Mouse (Mus musculus): ENCODE data around the gene Kit. TPM values are rescaled to one million over a fixed set of nuclear protein-coding genes. Genes with fewer than 3 reads are reported as not detected.

Gene Kit
- polyA plus RNA-seq (2012; ENCODE audit: insufficient read depth, low replicate concordance) = 0.41 and 1.5 TPM in 2 replicates

DNA sequence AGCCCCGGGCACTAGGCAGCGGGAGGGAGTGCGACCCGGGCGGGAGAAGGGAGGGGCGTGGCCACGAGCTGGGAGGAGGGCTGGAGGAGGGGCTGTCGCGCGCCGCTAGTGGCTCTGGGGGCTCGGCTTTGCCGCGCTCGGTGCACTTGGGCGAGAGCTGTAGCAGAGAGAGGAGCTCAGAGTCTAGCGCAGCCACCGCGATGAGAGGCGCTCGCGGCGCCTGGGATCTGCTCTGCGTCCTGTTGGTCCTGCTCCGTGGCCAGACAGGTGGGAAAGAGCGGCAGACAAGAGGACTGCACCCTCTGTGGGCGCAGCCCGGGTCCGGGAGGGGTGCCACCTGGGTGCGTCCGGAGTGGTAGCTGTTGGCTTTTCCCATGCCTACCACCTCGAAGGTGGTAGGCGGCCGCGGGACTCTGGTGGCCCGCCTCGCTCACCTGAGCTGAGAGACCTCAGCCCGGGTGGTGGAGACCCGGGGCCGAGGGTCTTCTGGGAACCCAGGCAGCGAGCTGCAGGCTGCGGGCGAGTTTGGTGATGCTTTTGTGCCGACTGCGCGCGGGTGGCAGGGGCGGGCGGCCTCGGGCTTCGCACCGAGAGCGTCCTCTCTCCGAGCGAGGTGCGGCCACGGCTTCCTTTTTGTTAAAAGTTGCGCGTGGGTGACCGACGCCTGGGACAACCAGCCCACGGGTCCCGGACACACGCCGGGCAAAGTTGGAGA lies at the start of gene Kit:
TSS of gene Kit (plus strand) at position 65 of the 715 bp plus-strand sequence.
- Histone ChIP-seq H3K27me3 (replicated peaks) (peaks cover 78% of the 10 kb centered on the region), H3K9me3 (no peaks in the 10 kb centered on the region), H3K36me3 (replicated peaks; ENCODE audit: low read length) (no peaks in the 10 kb centered on the region), H3K4me3 (replicated peaks) (peak within 1 kb of the TSS; percentile 93), H3K4me1 (peaks cover 59% of the 10 kb centered on the region)
- TF ChIP-seq GATA1 (IDR thresholded peaks at IDR 0.05; ENCODE audit: borderline replicate concordance, low read length) (no peak), FLI1 (IDR thresholded peaks at IDR 0.05; ENCODE audit: low read length) (no peak)

- H3K4me3 ChIP-seq (replicated peaks) = peak overlapping the region; percentile 18
- no peaks in the 10 kb centered on the region for H3K36me3 ChIP-seq (replicated peaks; ENCODE audit: low read length)
- H3K27me3 ChIP-seq (replicated peaks) = peaks cover 6% of the 10 kb centered on the region
- TF ChIP-seq GATA1 (IDR thresholded peaks at IDR 0.05; ENCODE audit: borderline replicate concordance, low read length) (no peak), FLI1 (IDR thresholded peaks at IDR 0.05; ENCODE audit: low read length) (no peak)
- H3K4me1 ChIP-seq = peaks cover 12% of the 10 kb centered on the region
- peaks cover under 1% of the 10 kb centered on the region; the same call in 1 of the 2 replicates for H3K9me3 ChIP-seq
Observed at GRCm38 (mm10) chr5:75536156-75536555, 38.6 kb upstream of the Kit start.

DNA sequence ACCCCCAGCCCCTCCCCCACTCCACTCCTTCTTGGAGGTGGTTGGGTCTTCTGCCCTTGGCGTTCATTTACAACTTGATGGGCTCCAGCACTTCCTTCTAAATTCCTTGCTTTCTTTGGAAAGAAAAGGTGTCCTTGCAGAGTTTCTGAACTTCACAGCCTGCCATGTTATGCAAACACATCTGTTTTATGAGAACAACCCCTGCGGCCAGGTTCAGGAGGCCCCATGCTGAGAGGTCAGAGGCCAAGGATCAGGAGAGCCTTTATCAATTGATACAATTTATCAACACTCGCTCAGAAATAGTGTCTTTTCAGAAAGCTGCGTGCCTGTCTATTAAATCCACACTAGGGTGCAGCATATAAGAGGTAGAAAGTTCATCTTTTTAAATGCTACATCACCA lies 37.0 kb upstream of the Kit start:
- TF ChIP-seq FLI1 (IDR thresholded peaks at IDR 0.05; ENCODE audit: low read length) (no peak), GATA1 (IDR thresholded peaks at IDR 0.05; ENCODE audit: borderline replicate concordance, low read length) (no peak)
- H3K9me3 ChIP-seq = no peaks in the 10 kb centered on the region
- peaks cover 12% of the 10 kb centered on the region for H3K4me1 ChIP-seq
- H3K36me3 ChIP-seq (replicated peaks; ENCODE audit: low read length) = no peaks in the 10 kb centered on the region
- no peak overlapping the region for H3K4me3 ChIP-seq (replicated peaks)
- peaks cover 8% of the 10 kb centered on the region for H3K27me3 ChIP-seq (replicated peaks)

DNA sequence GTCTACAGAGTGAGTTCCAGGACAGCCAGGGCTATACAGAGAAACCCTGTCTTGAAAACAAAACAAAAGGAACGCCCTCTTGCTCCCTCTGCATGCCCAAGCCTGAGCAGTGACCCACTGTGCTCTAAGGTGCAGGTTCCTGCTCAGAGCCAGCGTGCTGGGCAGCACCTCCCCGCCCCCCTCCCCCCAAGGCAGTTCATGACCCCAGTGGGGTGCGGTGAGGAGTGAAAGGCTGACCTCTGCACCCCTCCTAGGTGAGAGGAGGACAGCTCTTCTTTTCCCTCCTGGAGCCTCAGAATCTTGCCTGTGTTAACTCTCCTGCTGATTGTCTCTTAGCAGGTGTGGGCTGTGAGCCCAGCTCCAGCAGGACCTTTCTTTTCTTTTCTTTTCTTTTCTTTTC lies 36.3 kb upstream of the Kit start:
- Histone ChIP-seq H3K27me3 (replicated peaks) (peaks cover 8% of the 10 kb centered on the region), H3K4me1 (peaks cover 12% of the 10 kb centered on the region), H3K36me3 (replicated peaks; ENCODE audit: low read length) (no peaks in the 10 kb centered on the region), H3K4me3 (replicated peaks) (no peak overlapping the region), H3K9me3 (no peaks in the 10 kb centered on the region)
- TF ChIP-seq GATA1 (IDR thresholded peaks at IDR 0.05; ENCODE audit: borderline replicate concordance, low read length) (no peak), FLI1 (IDR thresholded peaks at IDR 0.05; ENCODE audit: low read length) (no peak)

GRCm38 (mm10) chr5:75539098-75539497 lies 35.6 kb upstream of the Kit start:
- H3K4me1 ChIP-seq = peaks cover 12% of the 10 kb centered on the region
- H3K27me3 ChIP-seq (replicated peaks) = peaks cover 8% of the 10 kb centered on the region
- no peak for TF ChIP-seq FLI1 (IDR thresholded peaks at IDR 0.05; ENCODE audit: low read length)
- TF ChIP-seq GATA1 (IDR thresholded peaks at IDR 0.05; ENCODE audit: borderline replicate concordance, low read length) = no peak
- H3K9me3 ChIP-seq = no peaks in the 10 kb centered on the region
- no peak overlapping the region for H3K4me3 ChIP-seq (replicated peaks)
- no peaks in the 10 kb centered on the region for H3K36me3 ChIP-seq (replicated peaks; ENCODE audit: low read length)

DNA sequence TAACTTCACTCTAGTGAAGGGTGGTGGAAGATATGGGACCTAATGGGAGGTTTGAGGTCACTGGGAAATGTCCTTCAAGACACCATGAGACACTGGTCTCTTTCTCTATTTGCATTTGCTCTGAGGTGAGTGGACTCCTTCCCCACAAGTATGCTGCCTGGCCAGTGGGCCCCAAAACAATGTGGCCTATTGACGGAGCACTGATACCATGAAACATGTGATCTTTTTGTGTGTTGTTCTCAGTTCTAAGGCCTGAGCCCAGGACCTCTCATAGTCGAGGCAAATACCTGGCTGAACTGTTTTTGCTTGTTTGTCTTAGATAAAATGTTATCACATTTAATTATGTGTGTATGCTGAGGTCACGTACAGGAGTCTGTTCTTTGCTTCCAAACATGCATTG lies 31.0 kb upstream of the Kit start:
- H3K4me3 ChIP-seq (replicated peaks) = no peak overlapping the region
- H3K9me3 ChIP-seq = no peaks in the 10 kb centered on the region
- TF ChIP-seq FLI1 (IDR thresholded peaks at IDR 0.05; ENCODE audit: low read length) (no peak), GATA1 (IDR thresholded peaks at IDR 0.05; ENCODE audit: borderline replicate concordance, low read length) (no peak)
- H3K4me1 ChIP-seq = no peaks in the 10 kb centered on the region
- H3K36me3 ChIP-seq (replicated peaks; ENCODE audit: low read length) = no peaks in the 10 kb centered on the region
- H3K27me3 ChIP-seq (replicated peaks) = peaks cover 4% of the 10 kb centered on the region

DNA sequence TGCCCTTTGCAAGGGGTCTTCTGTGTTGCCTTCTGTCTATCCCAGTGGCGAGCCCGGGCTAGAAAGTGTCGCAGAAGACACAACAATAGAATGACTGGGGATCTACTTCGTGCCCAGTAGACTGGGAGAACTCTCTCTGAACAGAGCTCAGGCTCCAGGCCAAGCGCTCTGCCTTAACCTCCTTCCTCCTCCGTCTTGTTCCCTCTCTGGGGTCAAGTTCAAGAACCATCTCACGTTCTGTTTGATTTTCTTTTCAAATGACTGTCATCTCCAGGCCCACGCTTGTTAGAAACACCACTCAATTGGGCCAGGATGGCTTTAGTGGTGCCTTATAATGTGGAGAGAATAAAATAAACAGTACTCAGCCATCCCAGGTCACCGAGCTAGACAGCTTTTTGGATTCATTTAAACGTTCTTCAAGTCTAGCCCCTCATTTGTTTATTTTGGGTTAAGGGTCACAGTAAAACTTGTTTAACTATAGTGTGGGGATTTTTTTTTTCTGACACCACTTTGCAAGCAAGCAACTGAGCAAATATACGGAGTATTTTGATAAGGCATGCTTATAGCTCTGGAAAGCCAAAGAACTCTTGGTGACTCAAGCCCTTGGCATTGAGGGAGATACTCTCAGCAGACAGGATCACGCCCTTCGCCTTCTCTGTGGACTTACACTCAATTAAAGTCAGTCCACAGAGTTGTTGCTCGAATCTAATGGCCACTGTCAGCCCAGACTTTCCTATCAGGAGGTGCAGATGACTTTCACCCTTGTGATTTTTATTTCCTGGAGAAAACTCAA lies 30.0 kb upstream of the Kit start:
- H3K9me3 ChIP-seq = peaks cover 6% of the 10 kb centered on the region
- no peaks in the 10 kb centered on the region for H3K4me1 ChIP-seq
- H3K36me3 ChIP-seq (replicated peaks; ENCODE audit: low read length) = no peaks in the 10 kb centered on the region
- TF ChIP-seq FLI1 (IDR thresholded peaks at IDR 0.05; ENCODE audit: low read length) (no peak), GATA1 (IDR thresholded peaks at IDR 0.05; ENCODE audit: borderline replicate concordance, low read length) (no peak)
- H3K4me3 ChIP-seq (replicated peaks) = no peak overlapping the region
- H3K27me3 ChIP-seq (replicated peaks) = peaks cover 4% of the 10 kb centered on the region

GRCm38 (mm10) chr5:75545265-75545643 lies 29.5 kb upstream of the Kit start:
- TF ChIP-seq FLI1 (IDR thresholded peaks at IDR 0.05; ENCODE audit: low read length) (no peak), GATA1 (IDR thresholded peaks at IDR 0.05; ENCODE audit: borderline replicate concordance, low read length) (no peak)
- H3K4me1 ChIP-seq = no peaks in the 10 kb centered on the region

DNA sequence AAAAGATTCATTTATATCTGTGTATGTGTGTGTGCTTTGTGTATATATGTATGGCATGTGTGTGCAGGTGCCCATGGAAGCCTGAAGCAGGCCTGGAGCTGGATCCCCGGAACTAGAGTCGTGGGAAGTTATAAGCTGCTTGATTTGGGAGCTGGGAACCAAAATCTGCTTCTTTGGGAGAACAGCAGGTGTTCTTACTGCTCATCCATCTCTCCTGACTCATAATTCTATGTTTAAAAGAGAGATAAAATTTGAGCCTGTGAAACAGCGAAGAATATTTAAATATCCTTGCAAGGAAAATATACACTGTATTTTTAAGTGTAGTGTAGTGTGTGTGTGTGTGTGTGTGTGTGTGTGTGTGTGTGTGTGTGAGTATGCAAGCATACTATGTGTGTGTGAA lies 21.7 kb upstream of the Kit start:
- Histone ChIP-seq H3K27me3 (replicated peaks) (peaks cover 2% of the 10 kb centered on the region), H3K36me3 (replicated peaks; ENCODE audit: low read length) (no peaks in the 10 kb centered on the region)
- TF ChIP-seq GATA1 (IDR thresholded peaks at IDR 0.05; ENCODE audit: borderline replicate concordance, low read length) (no peak), FLI1 (IDR thresholded peaks at IDR 0.05; ENCODE audit: low read length) (no peak)

More at GRCm38 (mm10) chr5:75545265-75545643, 29.5 kb upstream of the Kit start:
- H3K36me3 ChIP-seq (replicated peaks; ENCODE audit: low read length) = no peaks in the 10 kb centered on the region
- H3K4me3 ChIP-seq (replicated peaks) = no peak overlapping the region
- H3K27me3 ChIP-seq (replicated peaks) = peaks cover 2% of the 10 kb centered on the region
- H3K9me3 ChIP-seq = peaks cover 8% of the 10 kb centered on the region

DNA sequence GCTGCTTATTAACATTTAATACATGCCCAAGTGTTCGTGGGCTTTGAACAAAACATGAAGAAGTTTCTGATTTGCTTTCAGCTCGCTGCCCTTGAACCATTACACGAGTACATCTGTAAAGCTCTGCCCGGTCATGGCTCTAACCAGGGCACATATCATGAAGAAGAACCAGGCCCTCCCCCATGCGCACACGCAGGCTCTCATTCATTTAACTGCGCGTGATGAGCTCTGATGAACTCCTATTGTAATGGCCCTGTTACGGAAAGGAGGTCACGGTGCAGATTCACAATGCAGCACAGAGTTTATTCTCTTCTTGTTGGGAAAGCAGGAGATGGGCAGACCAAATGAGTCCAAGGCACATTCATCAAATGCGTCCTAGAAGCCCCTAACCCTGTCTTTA lies 17.1 kb upstream of the Kit start:
- H3K36me3 ChIP-seq (replicated peaks; ENCODE audit: low read length) = no peaks in the 10 kb centered on the region
- H3K4me3 ChIP-seq (replicated peaks) = no peak overlapping the region
- peaks cover 4% of the 10 kb centered on the region; the same call in 1 of the 2 replicates for H3K9me3 ChIP-seq
- no peaks in the 10 kb centered on the region for H3K4me1 ChIP-seq
- peaks cover 5% of the 10 kb centered on the region for H3K27me3 ChIP-seq (replicated peaks)
- TF ChIP-seq GATA1 (IDR thresholded peaks at IDR 0.05; ENCODE audit: borderline replicate concordance, low read length) (no peak), FLI1 (IDR thresholded peaks at IDR 0.05; ENCODE audit: low read length) (no peak)

More for the DNA sequence above, 21.7 kb upstream of the Kit start:
- Histone ChIP-seq H3K9me3 (peaks cover 21% of the 10 kb centered on the region), H3K4me3 (replicated peaks) (no peak overlapping the region), H3K4me1 (no peaks in the 10 kb centered on the region)

Measured in megakaryocyte, embryonic 14.5 days (primary cell).